Mouse (Mus musculus) embryonic facial prominence, embryonic 11.5 days (tissue): ENCODE measurements around the gene Top2a. TPM values are rescaled to one million over a fixed set of nuclear protein-coding genes. Genes with fewer than 3 reads are reported as not detected.

ENCODE experiments used
- ATAC-seq: fragments of 200-750 bp; cut with Nextera tagmentation; replicated peaks from 2 replicates; pipeline ENCODE4 v1.8.0; 2017; ENCODE audit warnings: low read depth; ENCODE audit not compliant: insufficient number of reproducible peaks, low FRiP score, low TSS enrichment
- DNase-seq: peaks from one replicate; pipeline ENCODE4 v3.0.0-alpha.2; 2015; ENCODE audit warnings: low spot score
- H3K27ac ChIP-seq: fragments of 300-500 bp; sonication (generic); replicated peaks from 2 replicates; pipeline ENCODE4 v1.5.1; 2014; ENCODE audit warnings: mild to moderate bottlenecking, low read depth, low read length, control low read depth
- H3K27me3 ChIP-seq: fragments of 300-500 bp; sonication (generic); 2 replicates; pipeline ENCODE4 v1.6.1; 2014; ENCODE audit warnings: mild to moderate bottlenecking, low read length, moderate library complexity, mixed read lengths; ENCODE audit not compliant: control insufficient read depth, insufficient read depth
- H3K36me3 ChIP-seq: fragments of 300-500 bp; sonication (generic); replicated peaks from 2 replicates; pipeline ENCODE4 v1.6.1; 2014; ENCODE audit warnings: low read depth, mild to moderate bottlenecking, low read length, moderate library complexity, mixed read lengths; ENCODE audit not compliant: control insufficient read depth, insufficient read depth
- H3K4me1 ChIP-seq: fragments of 300-500 bp; sonication (generic); 2 replicates; pipeline ENCODE4 v1.6.1; 2014; ENCODE audit warnings: low read length, mixed read lengths; ENCODE audit not compliant: control insufficient read depth, insufficient read depth
- H3K4me2 ChIP-seq: fragments of 300-500 bp; sonication (generic); 2 replicates; pipeline ENCODE4 v1.6.1; 2014; ENCODE audit warnings: low read depth, mild to moderate bottlenecking, control low read depth, low read length, moderate library complexity
- H3K4me3 ChIP-seq: fragments of 300-500 bp; sonication (generic); 2 replicates; pipeline ENCODE4 v1.5.1; 2014; ENCODE audit warnings: low read depth, low read length, control low read depth
- H3K9ac ChIP-seq: fragments of 300-500 bp; sonication (generic); replicated peaks from 2 replicates; pipeline ENCODE4 v1.6.1; 2014; ENCODE audit warnings: mild to moderate bottlenecking, control low read depth, low read length
- H3K9me3 ChIP-seq: fragments of 300-500 bp; sonication (generic); replicated peaks from 2 replicates; pipeline ENCODE4 v1.6.1; 2016; ENCODE audit warnings: mild to moderate bottlenecking, low read length, inconsistent platforms, mixed read lengths; ENCODE audit not compliant: control insufficient read depth
- WGBS: fragments of 180-500 bp; shearing (Covaris S2); extraction: QIAGEN DNeasy Blood & Tissue Kit; methylation state at CpG from one replicate; pipeline ENCODE4 v1.1.7; 2014; 5-methylcytosine and 5-hydroxymethylcytosine counted together
- polyA plus RNA-seq: library from polyadenylated mRNA; unstranded; fragments of >200 nt; fragmentation: Nextera tagmentation; extraction: Ambion mirVana; gene quantifications from 2 replicates; pipeline ENCODE4 v1.2.1, GENCODE M21; 2014

The Top2a gene
- polyA plus RNA-seq, 1 experiment from 2014 or later = 439 TPM

DNA sequence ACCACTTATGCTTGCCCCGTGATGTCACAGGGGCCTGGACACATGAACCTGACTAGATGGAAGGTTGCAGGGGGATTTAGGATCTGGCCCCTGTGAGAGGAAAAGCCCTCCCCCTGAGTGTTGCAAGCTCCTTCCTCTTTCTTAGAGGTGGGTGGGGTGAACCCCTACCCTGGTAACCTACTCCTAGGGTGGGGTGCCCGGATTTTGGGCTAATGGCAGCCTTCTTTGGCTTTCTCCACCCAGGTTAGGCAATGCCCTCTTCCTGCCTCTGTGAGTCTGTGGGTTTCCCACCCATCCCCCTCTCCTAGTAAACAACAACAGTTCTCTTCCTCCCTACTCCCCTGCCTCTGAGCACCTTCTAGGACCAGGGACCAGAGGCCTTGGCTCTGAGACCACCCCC lies 71.3 kb downstream of the Top2a start:
- H3K27ac ChIP-seq = no peak overlapping the region

DNA sequence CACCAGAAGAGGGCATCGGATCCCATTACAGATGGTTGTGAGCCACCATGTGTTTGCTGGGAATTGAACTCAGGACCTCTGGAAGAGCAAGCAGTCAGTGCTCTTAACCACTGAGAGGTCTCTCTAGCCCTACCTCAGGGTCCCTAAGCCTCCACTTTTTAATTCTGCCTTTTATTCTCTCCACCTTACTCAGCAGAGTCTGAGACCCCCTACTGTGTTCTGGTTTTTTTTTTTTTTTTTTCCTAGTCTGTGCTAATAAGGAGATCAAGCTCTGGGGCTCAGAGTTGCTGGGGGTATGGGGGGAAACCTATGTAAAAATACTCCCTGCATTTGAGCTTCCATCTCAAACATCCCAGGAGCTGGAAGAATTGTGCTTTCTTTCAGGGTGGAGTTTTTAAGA lies 71.9 kb downstream of the Top2a start:
- ATAC-seq = no peak
- H3K9me3 ChIP-seq = no peaks in the 10 kb centered on the region
- H3K27ac ChIP-seq = no peak overlapping the region
- H3K9ac ChIP-seq = no peak overlapping the region
- no peak for DNase-seq
- peaks cover 14% of the 10 kb centered on the region for H3K4me1 ChIP-seq
- no peak overlapping the region for H3K4me2 ChIP-seq
- peaks cover 2% of the 10 kb centered on the region for H3K36me3 ChIP-seq
- H3K4me3 ChIP-seq = no peak overlapping the region
- WGBS = 82% methylated on average over 1 of the region's 1 CpGs
- H3K27me3 ChIP-seq = no peaks in the 10 kb centered on the region

More for the DNA sequence above, 71.3 kb downstream of the Top2a start:
- no peaks in the 10 kb centered on the region for H3K9me3 ChIP-seq
- peaks cover 2% of the 10 kb centered on the region for H3K36me3 ChIP-seq
- DNase-seq = no peak
- H3K27me3 ChIP-seq = no peaks in the 10 kb centered on the region
- no peak overlapping the region for H3K4me2 ChIP-seq
- H3K9ac ChIP-seq = no peak overlapping the region
- 69% methylated on average over 2 of the region's 2 CpGs for WGBS
- no peak overlapping the region for H3K4me3 ChIP-seq
- peaks cover 14% of the 10 kb centered on the region for H3K4me1 ChIP-seq
- no peak for ATAC-seq

DNA sequence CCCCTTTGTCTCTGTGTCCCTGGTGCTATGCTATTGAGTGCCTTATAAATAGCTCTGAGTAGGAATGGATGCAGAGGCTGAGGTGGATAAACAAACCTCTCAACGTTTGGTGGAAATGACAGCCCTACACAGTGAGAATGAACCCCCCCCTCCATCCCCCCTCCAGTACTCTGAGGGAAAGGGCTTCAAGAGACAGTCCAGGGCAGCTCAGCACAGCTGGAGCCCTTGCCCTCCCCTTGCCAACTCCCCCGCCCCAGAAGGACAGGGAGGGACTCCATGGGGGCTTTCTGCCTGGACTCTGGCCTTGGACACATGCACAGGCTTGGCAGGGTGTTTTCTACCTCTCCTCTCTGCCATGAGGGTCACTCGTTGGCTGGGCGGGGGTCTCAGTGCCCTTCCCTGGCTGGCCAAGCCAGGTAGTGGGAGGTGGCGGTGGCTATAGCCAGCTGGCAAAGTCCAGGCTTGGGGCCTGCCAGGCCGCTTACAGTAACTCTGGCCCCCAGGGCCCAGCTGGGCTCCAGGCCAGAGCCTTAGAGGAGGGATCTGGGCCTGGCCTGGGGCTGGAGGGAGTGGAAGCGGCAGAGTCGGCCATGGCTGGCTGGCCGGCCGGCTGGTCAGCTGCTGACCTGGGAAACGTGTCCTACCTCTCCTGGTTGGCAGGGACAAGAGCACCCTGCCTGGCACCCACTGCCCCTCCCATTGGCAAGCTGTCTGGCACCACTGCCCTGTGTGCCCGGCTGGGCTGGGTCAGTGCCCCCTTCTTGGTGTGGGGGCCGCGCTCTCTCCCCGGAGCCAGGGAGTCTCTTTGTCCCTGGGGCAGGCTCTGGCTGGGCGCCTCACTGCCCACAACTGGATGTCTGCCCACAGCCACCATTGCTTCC lies 72.7 kb downstream of the Top2a start:
- DNase-seq = no peak
- H3K27ac ChIP-seq = no peak overlapping the region

DNA sequence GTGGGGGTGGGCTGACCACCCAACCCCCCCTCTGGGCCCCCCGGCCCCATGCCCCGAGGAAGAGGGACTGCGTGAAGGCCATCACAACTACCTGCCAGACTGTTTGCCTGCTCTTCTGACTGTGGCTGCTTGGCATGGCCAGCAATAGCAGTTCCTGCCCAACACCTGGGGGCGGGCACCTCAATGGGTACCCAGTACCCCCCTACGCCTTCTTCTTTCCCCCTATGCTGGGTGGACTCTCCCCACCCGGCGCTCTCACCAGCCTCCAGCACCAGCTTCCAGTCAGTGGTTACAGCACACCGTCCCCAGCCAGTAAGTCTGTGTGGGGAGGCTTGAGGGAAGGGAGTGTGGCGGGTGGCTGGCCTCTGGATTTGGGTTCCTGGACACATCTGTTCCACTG lies 73.5 kb downstream of the Top2a start:
- H3K27me3 ChIP-seq = no peaks in the 10 kb centered on the region
- H3K36me3 ChIP-seq = no peaks in the 10 kb centered on the region; the same call in 1 of the 2 replicates
- H3K4me2 ChIP-seq = no peak overlapping the region
- H3K27ac ChIP-seq = no peak overlapping the region
- DNase-seq = no peak
- peaks cover 14% of the 10 kb centered on the region for H3K4me1 ChIP-seq
- no peak overlapping the region for H3K4me3 ChIP-seq
- no peak overlapping the region for H3K9ac ChIP-seq
- 86% methylated on average over 8 of the region's 9 CpGs for WGBS
- no peak for ATAC-seq
- H3K9me3 ChIP-seq = no peaks in the 10 kb centered on the region

More for the DNA sequence above, 72.7 kb downstream of the Top2a start:
- no peak for ATAC-seq
- no peak overlapping the region for H3K4me2 ChIP-seq
- H3K27me3 ChIP-seq = no peaks in the 10 kb centered on the region
- peaks cover 14% of the 10 kb centered on the region for H3K4me1 ChIP-seq
- 73% methylated on average over 15 of the region's 16 CpGs for WGBS
- no peaks in the 10 kb centered on the region; the same call in 1 of the 2 replicates for H3K36me3 ChIP-seq
- no peaks in the 10 kb centered on the region for H3K9me3 ChIP-seq
- no peak overlapping the region for H3K4me3 ChIP-seq
- H3K9ac ChIP-seq = no peak overlapping the region

DNA sequence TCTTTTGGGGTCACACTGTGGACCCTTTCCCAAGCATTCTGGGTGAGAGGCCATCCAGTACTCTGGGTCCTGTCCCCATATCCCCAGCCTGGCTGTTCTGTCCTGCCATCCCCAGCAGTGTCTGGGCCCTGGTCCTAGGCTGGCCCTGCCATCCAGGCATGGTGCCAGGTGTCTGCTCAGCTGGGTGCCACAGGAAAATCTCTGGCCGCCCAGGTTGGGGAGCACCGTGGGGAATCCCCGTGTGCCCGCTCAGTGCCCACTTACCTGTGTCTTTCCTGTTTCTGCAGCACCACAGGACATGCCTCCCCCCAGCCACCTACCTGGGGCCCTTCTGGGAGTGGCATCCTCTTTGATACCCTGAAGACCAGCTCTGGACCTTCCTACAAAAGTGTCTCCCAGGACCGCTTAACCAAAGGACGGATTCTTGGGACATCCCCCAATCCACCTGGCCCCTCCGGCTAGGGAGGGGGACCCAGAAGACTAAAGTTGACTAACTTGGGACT lies 74.0 kb downstream of the Top2a start:
- ATAC-seq (no peak), DNase-seq (no peak)
- no peak overlapping the region for H3K4me3 ChIP-seq
- H3K27ac ChIP-seq = no peak overlapping the region
- H3K4me1 ChIP-seq = peaks cover 13% of the 10 kb centered on the region
- 77% methylated on average over 7 of the region's 7 CpGs for WGBS
- no peak overlapping the region for H3K4me2 ChIP-seq
- no peaks in the 10 kb centered on the region; the same call in 1 of the 2 replicates for H3K36me3 ChIP-seq
- no peaks in the 10 kb centered on the region for H3K27me3 ChIP-seq
- H3K9ac ChIP-seq = no peak overlapping the region
- H3K9me3 ChIP-seq = no peaks in the 10 kb centered on the region

DNA sequence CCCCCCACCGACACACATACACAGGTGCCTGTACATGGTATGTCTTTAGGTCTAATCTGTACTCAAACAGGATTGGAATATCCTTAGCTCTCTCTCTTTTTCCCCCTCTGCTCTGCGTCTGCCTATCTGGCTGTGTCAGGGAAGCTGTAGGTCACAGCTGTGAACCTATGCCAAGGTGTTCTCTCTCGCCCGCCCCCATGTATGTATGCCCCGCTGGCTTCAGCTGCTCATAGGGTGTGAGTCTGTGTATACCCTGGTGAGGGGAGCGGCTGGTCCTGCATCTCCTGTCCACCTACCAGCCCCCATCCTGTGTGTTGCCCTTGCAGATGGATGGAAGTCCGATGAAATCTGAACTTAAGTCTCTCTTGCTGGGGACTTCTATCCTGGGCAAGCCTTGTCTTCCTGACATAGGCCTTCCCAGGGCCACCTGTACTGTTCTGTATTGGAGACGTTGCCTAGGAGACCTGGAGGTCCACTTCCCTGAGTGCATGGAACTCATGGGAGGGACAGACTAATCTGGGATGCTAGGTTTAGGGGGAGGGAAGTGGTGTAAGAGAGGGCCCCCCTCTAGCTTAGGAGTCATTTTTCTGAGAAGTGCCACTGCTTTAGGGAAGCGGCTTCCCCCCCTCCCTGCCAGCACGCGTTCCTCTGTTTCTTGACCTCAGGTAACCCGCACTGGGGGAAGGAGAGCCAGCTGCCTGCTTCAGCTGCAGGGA lies 74.6 kb downstream of the Top2a start:
- Histone ChIP-seq H3K36me3 (no peaks in the 10 kb centered on the region; the same call in 1 of the 2 replicates), H3K4me1 (peaks cover 9% of the 10 kb centered on the region), H3K9me3 (no peaks in the 10 kb centered on the region), H3K27ac (no peak overlapping the region), H3K27me3 (no peaks in the 10 kb centered on the region), H3K4me3 (no peak overlapping the region), H3K9ac (no peak overlapping the region), H3K4me2 (no peak overlapping the region)
- 76% methylated on average over 12 of the region's 12 CpGs for WGBS
- DNase-seq (no peak), ATAC-seq (no peak)

DNA sequence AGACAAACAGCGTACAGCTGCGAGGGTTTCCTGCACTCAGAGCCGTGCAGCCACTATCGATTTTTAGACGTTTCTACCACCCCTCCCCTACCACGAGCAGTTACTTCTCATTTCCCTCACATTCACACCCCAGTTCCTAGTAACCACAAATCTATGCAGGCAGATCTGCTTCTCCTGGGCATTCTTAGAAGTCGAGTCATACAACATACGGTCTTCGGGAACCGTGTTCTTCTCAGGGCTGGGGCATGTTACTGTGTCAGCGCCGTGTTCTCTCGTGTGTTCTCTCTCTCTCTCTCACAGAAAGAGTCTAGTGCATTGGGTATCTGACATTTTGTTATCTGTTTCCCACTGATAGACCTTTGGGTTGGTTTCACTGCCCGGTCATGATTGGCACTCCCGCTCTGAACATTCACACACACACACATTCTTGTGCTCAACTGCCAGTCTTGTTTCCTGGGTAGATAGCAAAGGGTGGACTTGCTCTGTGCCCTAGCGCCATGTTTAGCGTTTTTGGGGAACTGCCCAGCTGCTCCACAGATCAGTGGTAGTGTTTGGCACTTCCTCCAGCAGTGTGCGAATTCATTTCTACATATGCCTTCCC lies 75.9 kb downstream of the Top2a start:
- no peak overlapping the region for H3K4me2 ChIP-seq
- no peak overlapping the region for H3K4me3 ChIP-seq
- no peaks in the 10 kb centered on the region; the same call in 1 of the 2 replicates for H3K36me3 ChIP-seq
- no peaks in the 10 kb centered on the region for H3K9me3 ChIP-seq
- H3K27me3 ChIP-seq = no peaks in the 10 kb centered on the region
- ATAC-seq (no peak), DNase-seq (no peak)
- H3K9ac ChIP-seq = no peak overlapping the region
- H3K4me1 ChIP-seq = peaks cover 14% of the 10 kb centered on the region
- no peak overlapping the region for H3K27ac ChIP-seq
- 87% methylated on average over 18 of the region's 18 CpGs for WGBS
